Mouse (Mus musculus): ENCODE measurements at regions not wholly inside any gene's neighbourhood (a gene's known extent, or its start where the extent isn't known, plus 50 kb on each side); places are given as distances from the start of the nearest gene placed in this dataset.

DNA sequence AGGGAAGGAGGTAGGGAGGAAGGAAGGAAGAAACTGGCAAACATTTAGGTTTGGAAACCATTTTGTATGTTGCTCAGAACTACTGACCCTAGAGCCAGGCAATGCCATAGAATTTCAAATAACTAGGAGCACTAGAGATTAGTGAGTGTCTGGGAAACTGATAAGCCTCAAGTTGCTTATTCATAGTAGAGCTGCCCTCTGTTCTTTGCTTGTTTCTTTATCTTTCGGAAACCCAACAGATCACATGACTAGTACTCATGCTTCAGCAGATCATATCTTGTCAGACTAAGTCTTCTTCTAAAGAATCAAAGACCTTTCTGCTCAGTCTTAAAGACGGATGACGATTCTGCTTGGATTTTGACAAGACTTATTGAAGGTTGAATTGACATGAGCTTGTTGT, 630.5 kb upstream of the Chrm3 start:
- Histone ChIP-seq H3K4me2 (replicated peaks; ENCODE audit: low read depth) (no peak overlapping the region), H3K27ac (replicated peaks) (no peak overlapping the region), H3K4me1 (replicated peaks; ENCODE audit: control insufficient read depth, insufficient read depth) (no peaks in the 10 kb centered on the region), H3K36me3 (ENCODE audit: control insufficient read depth, insufficient read depth, low read length) (no peaks in the 10 kb centered on the region), H3K27me3 (ENCODE audit: control insufficient read depth, insufficient read depth, low read length) (no peaks in the 10 kb centered on the region), H3K9me3 (ENCODE audit: control insufficient read depth, low read length) (no peaks in the 10 kb centered on the region), H3K4me3 (ENCODE audit: low read depth, low read length) (no peak overlapping the region), H3K9ac (ENCODE audit: low read length) (no peak overlapping the region)
- DNase-seq (ENCODE audit: low spot score) (no peak), ATAC-seq (ENCODE audit: low FRiP score, low TSS enrichment) (no peak)
- WGBS, result 86% methylated on average over 3 of the region's 3 CpGs
- no peak for TF ChIP-seq CTCF (IDR thresholded peaks at IDR 0.05; ENCODE audit: low read depth)
- TF ChIP-seq EP300 (optimal IDR thresholded peaks at IDR 0.05), result no peak

DNA sequence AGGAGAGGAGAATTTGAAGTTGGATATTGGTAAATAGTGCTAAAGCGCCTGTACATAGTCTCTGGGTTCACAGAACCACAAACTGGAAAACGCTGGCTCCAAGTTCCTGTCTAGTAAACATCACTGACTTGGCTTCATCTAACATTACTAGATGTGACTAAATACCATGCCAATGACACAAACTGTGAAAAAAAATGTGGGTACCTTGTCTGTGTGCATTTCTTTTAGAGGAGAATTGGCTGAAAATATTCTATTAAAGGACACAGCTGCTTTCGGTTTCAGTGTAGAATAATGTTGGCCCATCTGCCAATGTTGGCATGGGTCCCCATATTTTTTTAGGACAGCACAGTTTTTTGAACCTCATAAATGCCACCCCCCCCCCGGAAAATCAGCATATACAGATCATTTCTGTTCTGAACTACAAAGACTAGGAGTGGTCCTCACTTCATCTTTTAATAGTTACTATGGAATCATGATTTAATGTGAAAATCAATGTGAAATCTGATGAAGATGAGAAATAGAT, 629.9 kb upstream of the Chrm3 start:
- no peak for ATAC-seq (ENCODE audit: low FRiP score, low TSS enrichment)
- no peak overlapping the region for H3K9ac ChIP-seq (ENCODE audit: low read length)
- no peaks in the 10 kb centered on the region for H3K4me1 ChIP-seq (replicated peaks; ENCODE audit: control insufficient read depth, insufficient read depth)
- H3K36me3 ChIP-seq (ENCODE audit: control insufficient read depth, insufficient read depth, low read length), result no peaks in the 10 kb centered on the region
- H3K27me3 ChIP-seq (ENCODE audit: control insufficient read depth, insufficient read depth, low read length), result no peaks in the 10 kb centered on the region
- 79% methylated on average over 4 of the region's 4 CpGs for WGBS
- no peak overlapping the region for H3K4me2 ChIP-seq (replicated peaks; ENCODE audit: low read depth)
- no peak overlapping the region for H3K4me3 ChIP-seq (ENCODE audit: low read depth, low read length)
- no peak for DNase-seq (ENCODE audit: low spot score)
- TF ChIP-seq CTCF (IDR thresholded peaks at IDR 0.05; ENCODE audit: low read depth), result no peak
- TF ChIP-seq EP300 (optimal IDR thresholded peaks at IDR 0.05), result no peak
- H3K27ac ChIP-seq (replicated peaks), result no peak overlapping the region
- no peaks in the 10 kb centered on the region for H3K9me3 ChIP-seq (ENCODE audit: control insufficient read depth, low read length)

DNA sequence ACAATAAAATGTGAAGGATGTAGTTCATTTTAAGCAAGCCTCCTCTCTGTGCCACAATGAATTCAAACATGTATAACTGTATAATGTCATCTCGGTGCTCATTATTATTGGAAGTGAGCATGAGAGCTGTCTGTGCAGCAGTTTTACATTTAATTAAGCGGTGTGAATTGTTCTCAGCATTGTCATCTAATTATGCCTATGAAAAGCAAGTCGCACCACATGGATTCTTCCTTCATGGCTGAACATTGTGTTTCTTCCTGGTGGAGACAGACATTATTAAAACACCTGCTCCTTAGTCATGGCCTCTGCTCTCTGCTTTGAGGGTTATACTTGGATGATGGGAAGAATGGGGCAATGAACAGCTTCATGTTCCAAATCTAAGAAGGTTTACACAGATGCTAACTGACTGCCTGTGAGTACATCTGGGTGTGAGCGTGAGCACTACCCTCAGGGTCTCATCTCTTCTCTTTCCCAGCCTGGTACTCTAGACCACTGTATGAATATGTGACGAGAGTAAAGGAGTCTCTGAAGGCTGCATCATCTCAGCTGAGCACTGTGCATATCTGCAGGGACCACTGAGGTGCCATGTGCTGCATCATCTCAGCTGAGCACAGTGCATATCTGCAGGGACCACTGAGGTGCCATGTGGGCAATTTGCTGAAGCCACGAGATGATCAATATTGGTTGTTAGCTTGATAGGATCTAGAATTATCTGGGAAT, 628.6 kb upstream of the Chrm3 start:
- H3K4me2 ChIP-seq (replicated peaks; ENCODE audit: low read depth), result no peak overlapping the region
- no peak for ATAC-seq (ENCODE audit: low FRiP score, low TSS enrichment)
- no peak for TF ChIP-seq CTCF (IDR thresholded peaks at IDR 0.05; ENCODE audit: low read depth)
- TF ChIP-seq EP300 (optimal IDR thresholded peaks at IDR 0.05), result no peak
- H3K27me3 ChIP-seq (ENCODE audit: control insufficient read depth, insufficient read depth, low read length), result no peaks in the 10 kb centered on the region
- no peaks in the 10 kb centered on the region for H3K4me1 ChIP-seq (replicated peaks; ENCODE audit: control insufficient read depth, insufficient read depth)
- no peaks in the 10 kb centered on the region for H3K9me3 ChIP-seq (ENCODE audit: control insufficient read depth, low read length)
- 87% methylated on average over 6 of the region's 6 CpGs for WGBS
- no peak overlapping the region for H3K9ac ChIP-seq (ENCODE audit: low read length)
- H3K36me3 ChIP-seq (ENCODE audit: control insufficient read depth, insufficient read depth, low read length), result no peaks in the 10 kb centered on the region
- DNase-seq (ENCODE audit: low spot score), result no peak
- H3K4me3 ChIP-seq (ENCODE audit: low read depth, low read length), result no peak overlapping the region
- no peak overlapping the region for H3K27ac ChIP-seq (replicated peaks)

DNA sequence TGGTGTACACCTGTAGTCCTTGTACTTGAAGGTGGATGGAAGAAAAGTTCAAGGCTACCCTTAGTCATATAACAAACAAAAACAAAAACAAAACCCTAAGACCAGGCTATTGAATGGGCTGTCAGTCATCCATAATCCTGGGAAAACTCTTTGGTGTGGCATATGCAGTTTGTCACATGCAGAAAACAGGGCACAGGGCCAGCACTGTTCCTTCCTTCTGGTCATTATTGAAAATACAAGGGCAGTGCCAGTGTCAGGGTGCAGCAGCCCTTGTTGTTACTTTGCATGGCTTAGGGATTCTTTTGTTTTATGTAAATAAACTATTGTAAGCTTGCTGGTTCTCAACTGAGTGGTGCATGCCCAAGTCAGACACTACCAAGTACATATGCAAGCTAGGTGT, 623.1 kb upstream of the Chrm3 start:
- no peak for TF ChIP-seq CTCF (IDR thresholded peaks at IDR 0.05; ENCODE audit: low read depth)
- no peak for TF ChIP-seq EP300 (optimal IDR thresholded peaks at IDR 0.05)
- ATAC-seq (ENCODE audit: low FRiP score, low TSS enrichment) (no peak), DNase-seq (ENCODE audit: low spot score) (no peak)
- H3K27ac ChIP-seq (replicated peaks), result no peak overlapping the region
- no peaks in the 10 kb centered on the region for H3K9me3 ChIP-seq (ENCODE audit: control insufficient read depth, low read length)
- H3K4me3 ChIP-seq (ENCODE audit: low read depth, low read length), result no peak overlapping the region
- H3K9ac ChIP-seq (ENCODE audit: low read length), result no peak overlapping the region
- H3K36me3 ChIP-seq (ENCODE audit: control insufficient read depth, insufficient read depth, low read length), result no peaks in the 10 kb centered on the region
- H3K27me3 ChIP-seq (ENCODE audit: control insufficient read depth, insufficient read depth, low read length), result no peaks in the 10 kb centered on the region
- H3K4me2 ChIP-seq (replicated peaks; ENCODE audit: low read depth), result no peak overlapping the region
- no peaks in the 10 kb centered on the region for H3K4me1 ChIP-seq (replicated peaks; ENCODE audit: control insufficient read depth, insufficient read depth)

- Histone ChIP-seq H3K4me3 (ENCODE audit: low read depth, low read length) (no peak overlapping the region), H3K4me1 (replicated peaks; ENCODE audit: control insufficient read depth, insufficient read depth) (no peaks in the 10 kb centered on the region), H3K27ac (replicated peaks) (no peak overlapping the region), H3K27me3 (ENCODE audit: control insufficient read depth, insufficient read depth, low read length) (no peaks in the 10 kb centered on the region), H3K36me3 (ENCODE audit: control insufficient read depth, insufficient read depth, low read length) (no peaks in the 10 kb centered on the region), H3K9me3 (ENCODE audit: control insufficient read depth, low read length) (no peaks in the 10 kb centered on the region), H3K4me2 (replicated peaks; ENCODE audit: low read depth) (no peak overlapping the region), H3K9ac (ENCODE audit: low read length) (no peak overlapping the region)
- no peak for DNase-seq (ENCODE audit: low spot score)
- WGBS, result 86% methylated on average over 4 of the region's 4 CpGs
- no peak for ATAC-seq (ENCODE audit: low FRiP score, low TSS enrichment)
- TF ChIP-seq EP300 (optimal IDR thresholded peaks at IDR 0.05) (no peak), CTCF (IDR thresholded peaks at IDR 0.05; ENCODE audit: low read depth) (no peak)
Observed at GRCm38 (mm10) chr13:10982543-10982942, 621.9 kb upstream of the Chrm3 start.

DNA sequence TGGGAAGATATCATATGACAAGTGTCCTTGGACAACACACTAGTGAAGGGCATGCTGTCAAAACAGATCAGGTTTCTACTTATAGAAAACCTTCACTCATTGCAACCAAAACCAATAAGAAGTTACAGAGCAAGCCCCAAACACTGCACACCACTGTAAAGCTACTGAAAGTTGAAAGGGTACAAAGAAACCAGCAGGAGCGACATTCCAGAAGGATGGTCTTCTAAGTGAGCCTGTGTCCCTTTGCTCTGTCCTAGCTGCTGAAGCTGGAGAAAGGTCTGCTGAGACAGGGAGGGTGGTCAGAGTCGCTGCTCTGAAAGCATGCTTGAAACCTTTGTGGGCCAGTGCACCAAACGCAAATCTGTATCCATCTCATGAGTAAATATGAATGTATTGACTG, 611.3 kb upstream of the Chrm3 start:
- no peak overlapping the region for H3K27ac ChIP-seq (replicated peaks)
- ATAC-seq (ENCODE audit: low FRiP score, low TSS enrichment), result no peak
- TF ChIP-seq CTCF (IDR thresholded peaks at IDR 0.05; ENCODE audit: low read depth), result no peak
- TF ChIP-seq EP300 (optimal IDR thresholded peaks at IDR 0.05), result no peak
- no peak overlapping the region for H3K9ac ChIP-seq (ENCODE audit: low read length)
- no peaks in the 10 kb centered on the region for H3K4me1 ChIP-seq (replicated peaks; ENCODE audit: control insufficient read depth, insufficient read depth)
- no peaks in the 10 kb centered on the region for H3K9me3 ChIP-seq (ENCODE audit: control insufficient read depth, low read length)
- H3K4me3 ChIP-seq (ENCODE audit: low read depth, low read length), result no peak overlapping the region
- H3K36me3 ChIP-seq (ENCODE audit: control insufficient read depth, insufficient read depth, low read length), result no peaks in the 10 kb centered on the region
- H3K27me3 ChIP-seq (ENCODE audit: control insufficient read depth, insufficient read depth, low read length), result no peaks in the 10 kb centered on the region
- no peak overlapping the region for H3K4me2 ChIP-seq (replicated peaks; ENCODE audit: low read depth)
- 51% methylated on average over 3 of the region's 3 CpGs for WGBS
- DNase-seq (ENCODE audit: low spot score), result no peak

Measured in stomach, postnatal 0 days (tissue).